9 mouse cellular contexts compared by ENCODE assay signal in genomic region chr16:43506189-43506751, GRCm38 (mm10).
DNase-seq lines count a peak whose midpoint lies in the region; ATAC-seq lines count a peak whose summit lies in the region.
"Had no signal": no experiment of that assay in that cellular context is flagged by ENCODE, and none has a peak within 500 bp of the region (broad histone marks: within the 10 kb centered on the region; RNA-seq: fewer than 3 reads in every experiment).

No protein-coding gene starts in this region.

- peak overlapping the region; percentile 85 for H3K4me2 ChIP-seq in heart, embryonic 13.5 days
- peak overlapping the region; percentile 67 for H3K4me2 ChIP-seq in midbrain, embryonic 11.5 days

- peak overlapping the region; percentile 80 for H3K9ac ChIP-seq in heart, embryonic 13.5 days
- H3K9ac ChIP-seq in midbrain, embryonic 11.5 days (ENCODE audit: low read length) = peak overlapping the region; percentile 65

- H3K27me3 ChIP-seq in heart, embryonic 10.5 days (ENCODE audit: insufficient read depth, poor library complexity, severe bottlenecking) = no peaks in the 10 kb centered on the region
- H3K27me3 ChIP-seq in heart, embryonic 13.5 days (replicated peaks) = no peaks in the 10 kb centered on the region
- H3K27me3 ChIP-seq in midbrain, embryonic 11.5 days (ENCODE audit: control insufficient read depth, insufficient read depth, low read length) = no peaks in the 10 kb centered on the region
- H3K27me3 ChIP-seq: Patski had no signal

- no peak for DNase-seq in heart, embryonic 10.5 days (ENCODE audit: low spot score)
- no peak for DNase-seq in heart, adult 8-10 months (ENCODE audit: low spot score)
- DNase-seq in adipocyte (ENCODE audit: low spot score) = peak; percentile 30
- peak; percentile 88 for DNase-seq in midbrain, embryonic 11.5 days (ENCODE audit: low spot score, missing footprints)
- DNase-seq in thymus, postnatal 25 days = no peak
- no peak for DNase-seq in urinary bladder, postnatal 14 days (ENCODE audit: low spot score)
- DNase-seq in adrenal gland, adult 18-20 months (ENCODE audit: low spot score in 2 of 2) = no peak

- peak overlapping the region; percentile 91 for H3K27ac ChIP-seq in heart, embryonic 10.5 days
- H3K27ac ChIP-seq in heart, embryonic 13.5 days (replicated peaks) = peak overlapping the region; percentile 91
- H3K27ac ChIP-seq in midbrain, embryonic 11.5 days (ENCODE audit: low read depth, low read length) = peak overlapping the region; percentile 25; the same call in 1 of the 2 replicates

- no peaks in the 10 kb centered on the region for H3K9me3 ChIP-seq in heart, embryonic 10.5 days
- H3K9me3 ChIP-seq in heart, embryonic 13.5 days = no peaks in the 10 kb centered on the region
- H3K9me3 ChIP-seq in midbrain, embryonic 11.5 days (ENCODE audit: control insufficient read depth, low read length) = no peaks in the 10 kb centered on the region

- peaks cover 26% of the 10 kb centered on the region for H3K4me1 ChIP-seq in heart, embryonic 10.5 days
- H3K4me1 ChIP-seq in heart, embryonic 13.5 days = peaks cover 57% of the 10 kb centered on the region
- H3K4me1 ChIP-seq in midbrain, embryonic 11.5 days (ENCODE audit: control insufficient read depth, insufficient read depth, low read length) = peaks cover 26% of the 10 kb centered on the region

- H3K4me3 ChIP-seq in heart, embryonic 10.5 days = peak overlapping the region; percentile 61
- H3K4me3 ChIP-seq in heart, embryonic 13.5 days = peak overlapping the region; percentile 39
- H3K4me3 ChIP-seq in midbrain, embryonic 11.5 days (ENCODE audit: low read depth, low read length) = peak overlapping the region; percentile 59

- ATAC-seq in heart, embryonic 13.5 days (ENCODE audit: extremely low read depth, insufficient number of reproducible peaks, low FRiP score, low TSS enrichment) = no peak
- ATAC-seq in midbrain, embryonic 11.5 days (ENCODE audit: low FRiP score) = no peak
- ATAC-seq: Patski had no signal

- WGBS in heart, embryonic 10.5 days = 24% methylated on average over 9 of the region's 9 CpGs
- 16% methylated on average over 9 of the region's 9 CpGs for WGBS in heart, embryonic 13.5 days
- 18% methylated on average over 9 of the region's 9 CpGs for WGBS in midbrain, embryonic 11.5 days

- H3K36me3 ChIP-seq in heart, embryonic 10.5 days = no peaks in the 10 kb centered on the region
- H3K36me3 ChIP-seq in heart, embryonic 13.5 days = no peaks in the 10 kb centered on the region
- H3K36me3 ChIP-seq in midbrain, embryonic 11.5 days (ENCODE audit: control insufficient read depth, insufficient read depth, low read length) = no peaks in the 10 kb centered on the region

Comparison
In these comparisons a context has a peak if more than half of its experiments do, and no peak if none do; other contexts are left out.
1. DNase-seq: peak in adipocyte (single experiment) and midbrain, embryonic 11.5 days (single experiment); none in heart, embryonic 10.5 days (single experiment), heart, adult 8-10 months (single experiment), thymus, postnatal 25 days (single experiment), urinary bladder, postnatal 14 days (single experiment) and adrenal gland, adult 18-20 months (0 of 2).
2. H3K27ac ChIP-seq: peak in every context shown above with its lines; median percentile 91 in heart, embryonic 10.5 days; 91 in heart, embryonic 13.5 days; 25 in midbrain, embryonic 11.5 days.
3. Peak in every context shown above with its lines, with median percentiles within 50 percentile points of each other: H3K4me3 ChIP-seq.